Mouse (Mus musculus) adipose tissue, adult 10 weeks (tissue): ENCODE results near the gene Upk3b. TPM values are rescaled to one million over a fixed set of nuclear protein-coding genes. Genes with fewer than 3 reads are reported as not detected.

Experiments used
- polyA plus RNA-seq: library from polyadenylated mRNA; stranded (reverse); fragments of 350-450 nt; fragmentation: Illumina TruSeq; extraction: RNeasy Lipid Tissue Mini Kit (QIAGEN cat#74804); gene quantifications from one replicate; pipeline ENCODE4 v1.2.3, GENCODE M21; 2014; ENCODE audit warnings: low read depth, low replicate concordance

The Upk3b gene
- 35.5 TPM for polyA plus RNA-seq

DNA sequence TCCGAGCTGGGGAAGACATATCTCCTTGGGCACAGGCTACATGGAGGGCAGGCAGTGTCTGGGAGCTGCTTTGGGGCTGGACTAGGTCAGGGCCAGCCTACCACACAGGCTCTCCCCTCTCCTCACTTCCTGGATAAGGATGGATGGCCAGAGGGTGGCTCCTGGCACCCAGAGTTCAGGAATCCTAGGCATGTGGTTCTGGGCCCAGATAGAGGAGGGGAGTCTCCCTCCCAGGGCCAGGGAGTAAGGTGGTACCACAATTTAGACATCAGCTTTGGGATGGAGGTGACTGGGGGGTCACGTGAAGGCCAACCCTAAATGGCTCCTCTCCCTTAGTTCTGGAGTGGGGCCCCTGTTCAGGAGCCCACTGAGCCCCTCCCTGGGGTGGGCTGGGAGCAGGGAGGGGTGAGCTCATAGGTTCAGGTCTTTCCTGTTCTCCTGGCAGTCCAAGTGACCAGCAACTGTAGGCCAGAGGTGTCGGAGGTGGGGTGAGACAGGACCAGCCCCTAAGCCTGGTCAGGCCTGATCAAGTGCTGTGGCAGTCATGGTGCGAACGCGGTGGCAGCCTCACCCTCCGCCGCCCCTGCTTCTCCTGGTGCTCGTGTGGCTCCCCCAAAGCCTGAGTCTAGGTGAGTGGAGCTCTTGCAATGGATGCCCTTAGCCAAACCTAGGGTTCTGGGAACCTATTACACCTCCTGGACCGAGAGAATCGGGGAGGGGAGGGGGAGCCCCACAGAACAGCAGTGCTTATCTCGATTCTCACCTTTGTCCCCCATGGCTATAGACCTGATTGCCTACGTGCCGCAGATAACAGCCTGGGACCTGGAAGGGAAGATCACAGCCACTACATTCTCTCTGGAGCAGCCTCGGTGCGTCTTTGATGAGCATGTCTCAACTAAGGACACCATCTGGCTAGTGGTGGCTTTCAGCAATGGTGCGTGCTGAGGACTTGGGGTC, at the start of gene Upk3b:
Gene Upk3b (plus strand): TSS at position 239 of the 957 bp plus-strand sequence.

DNA sequence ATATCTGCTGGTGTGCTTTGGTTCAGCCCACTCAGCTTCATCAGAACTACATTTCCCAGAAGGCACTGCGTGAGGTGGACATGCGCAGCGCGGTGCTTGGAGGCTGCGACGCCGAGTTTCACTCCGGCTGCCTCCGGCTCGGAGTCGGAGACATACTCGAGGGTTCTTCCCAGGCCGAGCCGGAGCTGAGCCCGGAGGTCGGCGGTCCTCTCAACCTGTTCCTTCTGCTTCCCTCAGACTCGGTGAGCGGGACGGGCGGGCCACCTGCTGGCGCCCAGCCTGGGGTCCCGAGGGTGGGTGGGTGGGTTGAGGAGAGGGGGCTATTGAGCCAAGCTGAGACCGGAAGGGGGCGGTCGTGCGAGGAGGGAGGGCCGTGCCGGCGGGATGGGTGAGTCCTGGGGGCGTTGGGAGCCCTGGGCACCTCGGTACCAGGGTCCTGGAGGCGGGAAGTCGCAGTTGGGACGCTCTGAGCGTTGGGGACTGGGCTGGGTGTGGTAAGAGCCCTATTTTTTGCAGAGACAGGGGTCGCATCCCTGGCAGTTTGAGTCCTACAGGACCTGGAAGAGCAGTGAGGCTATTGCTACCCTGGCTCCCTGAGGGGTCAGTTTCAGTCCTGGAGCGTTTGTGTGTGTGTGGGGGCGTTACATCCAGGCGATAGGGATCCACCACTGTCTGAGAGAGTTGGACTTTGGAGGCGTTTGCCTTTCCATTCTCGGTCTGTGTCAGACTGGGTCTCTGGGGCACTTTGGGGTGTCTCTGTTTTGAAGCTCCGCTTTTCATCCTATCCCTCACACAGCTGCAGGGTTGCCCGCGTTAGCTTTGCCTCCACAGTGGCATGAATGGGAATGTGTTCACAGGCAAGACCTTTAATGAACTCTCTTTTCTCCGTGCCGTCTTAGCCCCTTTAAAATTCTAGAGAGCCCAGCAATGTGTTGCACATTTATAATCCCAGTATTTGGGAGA, 43.3 kb upstream of the Upk3b start, which contains the start of gene Dtx2:
Gene Dtx2 (plus strand): TSS at position 76 of the 963 bp plus-strand sequence.

DNA sequence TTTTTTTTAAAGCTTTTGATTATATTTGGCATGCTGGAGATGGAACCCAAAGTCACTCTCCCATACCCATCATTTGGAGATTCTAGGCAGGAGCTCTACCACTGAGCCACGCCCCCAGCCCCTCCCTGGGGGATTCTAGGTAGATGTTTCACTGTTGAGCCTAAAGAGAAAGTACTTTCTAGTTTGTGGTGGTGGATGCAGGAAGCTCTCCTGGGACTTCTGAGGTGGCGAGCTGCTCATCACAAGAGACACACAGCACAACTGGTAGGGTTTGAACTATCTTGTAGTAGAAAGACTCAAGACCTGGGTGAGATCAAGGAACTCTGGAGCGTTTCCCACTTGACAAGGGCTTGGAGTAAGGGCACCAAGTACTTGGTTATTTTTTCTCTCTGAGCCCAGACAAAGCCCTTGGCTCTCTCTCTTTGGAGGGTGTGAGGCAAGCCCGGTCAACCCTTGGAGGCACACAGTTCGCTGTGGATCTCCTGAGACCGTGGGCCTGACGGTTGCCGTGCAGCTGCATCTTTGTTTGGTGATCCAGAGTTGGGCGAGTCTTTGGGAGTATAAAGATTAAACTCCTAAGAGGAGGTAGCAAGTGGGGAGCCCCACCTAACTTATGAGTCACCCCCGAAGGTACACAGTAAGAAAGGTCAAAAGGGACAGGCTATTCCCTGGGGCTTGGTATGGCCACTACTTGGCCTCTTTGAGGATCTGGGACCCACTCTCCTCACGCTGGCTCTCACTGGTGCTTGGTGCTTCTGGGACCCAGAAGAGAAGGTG, 16.2 kb downstream of the Upk3b start, which contains the start of gene Upk3bl:
Gene Upk3bl (plus strand): TSS at position 192 of the 777 bp plus-strand sequence.

DNA sequence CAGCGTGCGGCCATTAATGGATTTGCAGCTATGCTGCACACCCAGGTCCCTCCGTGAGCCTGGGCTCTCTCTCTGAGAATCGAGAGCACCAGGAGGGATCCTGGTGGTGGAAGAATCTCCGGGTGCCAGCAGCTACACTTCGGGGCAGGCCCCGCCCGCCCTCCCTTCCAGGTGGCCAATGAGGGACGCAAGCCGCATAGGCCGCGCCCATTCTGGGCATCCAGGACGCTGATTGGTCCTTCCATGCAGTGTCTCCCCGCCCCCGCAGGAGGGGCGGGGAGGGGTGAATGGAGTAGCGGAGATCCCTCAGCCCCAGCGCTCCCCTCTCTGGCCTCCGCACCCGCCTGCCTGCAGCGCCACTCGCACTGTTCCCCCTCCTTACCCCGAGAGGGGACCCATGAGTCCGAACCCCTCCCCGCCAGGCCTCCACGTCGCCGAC, 45.4 kb downstream of the Upk3b start, which contains the start of gene Rasa4:
Gene Rasa4 (plus strand): TSS at position 248 of the 439 bp plus-strand sequence.

Other genes starting within 250 kb of the Upk3b start
- gene Srrm3, start 231.6 kb upstream of the Upk3b start, polyA plus RNA-seq, result not detected
- 85.0 TPM for gene Hspb1, start 150.6 kb upstream of the Upk3b start, polyA plus RNA-seq
- gene Ywhag, start 103.9 kb upstream of the Upk3b start, polyA plus RNA-seq, result 136 TPM
- gene Ssc4d, start 64.0 kb upstream of the Upk3b start, polyA plus RNA-seq, result 7.0 TPM
- gene Zp3, start 58.4 kb upstream of the Upk3b start, polyA plus RNA-seq, result not detected
- 29.3 TPM for gene Dtx2, start 43.7 kb upstream of the Upk3b start, polyA plus RNA-seq
- not detected for gene Upk3bl, start 16.0 kb downstream of the Upk3b start, polyA plus RNA-seq
- gene Rasa4, start 45.4 kb downstream of the Upk3b start, polyA plus RNA-seq, result 12.6 TPM
- 89.6 TPM for gene Polr2j, start 78.1 kb downstream of the Upk3b start, polyA plus RNA-seq
- gene Lrwd1, start 97.6 kb downstream of the Upk3b start, polyA plus RNA-seq, result 15.6 TPM
- 6.9 TPM for gene Alkbh4, start 97.7 kb downstream of the Upk3b start, polyA plus RNA-seq
- 5.1 TPM for gene Orai2, start 132.2 kb downstream of the Upk3b start, polyA plus RNA-seq
- 25.3 TPM for gene Prkrip1, start 160.5 kb downstream of the Upk3b start, polyA plus RNA-seq
- 12.9 TPM for gene Sh2b2, start 208.1 kb downstream of the Upk3b start, polyA plus RNA-seq